Mouse (Mus musculus) liver, adult 2 months (tissue): Measurements from ENCODE around the gene Apol6. TPM values are rescaled to one million over a fixed set of nuclear protein-coding genes. Genes with fewer than 3 reads are reported as not detected.
"Not testable (repeated sequence)": the region's sequence is repeated elsewhere in the genome, so short reads cannot be mapped to it uniquely, and the experiment has no call there.

ENCODE experiments used
- DNase-seq: peaks from one replicate; pipeline ENCODE4 v3.0.0-alpha.2; 2011; ENCODE audit warnings: low read depth, low spot score; ENCODE audit errors: extremely low read depth
- H3K27ac ChIP-seq: fragments of 200-500 bp; replicated peaks from 2 replicates; pipeline ENCODE4 v1.5.1; 2012; ENCODE audit warnings: low read depth, mild to moderate bottlenecking, control low read depth, inconsistent platforms, low read length; ENCODE audit not compliant: insufficient read depth
- H3K27me3 ChIP-seq: fragments of 200-500 bp; 2 replicates; pipeline ENCODE4 v1.6.1; 2012; ENCODE audit warnings: mild to moderate bottlenecking, moderate library complexity, low read length, inconsistent platforms; ENCODE audit not compliant: control insufficient read depth, insufficient read depth
- H3K36me3 ChIP-seq: fragments of 200-500 bp; 2 replicates; pipeline ENCODE4 v1.6.1; 2012; ENCODE audit warnings: low read length, inconsistent platforms; ENCODE audit not compliant: control insufficient read depth, insufficient read depth
- H3K4me1 ChIP-seq: fragments of 200-500 bp; 2 replicates; pipeline ENCODE4 v1.6.1; 2011; ENCODE audit warnings: low read length; ENCODE audit not compliant: control insufficient read depth, insufficient read depth
- H3K4me3 ChIP-seq: fragments of 200-500 bp; 2 replicates; pipeline ENCODE4 v1.5.1; 2011; ENCODE audit warnings: low read depth, mild to moderate bottlenecking, control low read depth, low read length, moderate library complexity; ENCODE audit not compliant: insufficient read depth
- H3K79me2 ChIP-seq: fragments of 200-500 bp; 2 replicates; pipeline ENCODE4 v1.6.1; 2012; ENCODE audit warnings: inconsistent platforms, mild to moderate bottlenecking, low read length, moderate library complexity; ENCODE audit not compliant: control insufficient read depth, insufficient read depth
- H3K9ac ChIP-seq: fragments of 200-500 bp; 2 replicates; pipeline ENCODE4 v1.6.1; 2012; ENCODE audit warnings: low read depth, mild to moderate bottlenecking, control low read depth, inconsistent platforms, low read length
- CTCF ChIP-seq: fragments of 200-500 bp; IDR thresholded peaks from 2 replicates; pipeline ENCODE4 v1.5.1; 2011; ENCODE audit warnings: low read depth, low read length, control low read depth
- POLR2A ChIP-seq: fragments of 200-500 bp; IDR thresholded peaks from 2 replicates; pipeline ENCODE4 v1.6.1; 2011; ENCODE audit warnings: low read length, control low read depth; ENCODE audit not compliant: insufficient read depth; ENCODE audit errors: extremely low read depth
- WGBS: fragments of 180-500 bp; shearing (Covaris S2); methylation state at CpG from one replicate; pipeline ENCODE4 v1.1.7; 2018; 5-methylcytosine and 5-hydroxymethylcytosine counted together
- polyA plus RNA-seq: library from polyadenylated mRNA; depleted of rRNA; stranded (reverse); fragments of >200 nt; gene quantifications from 2 replicates; pipeline ENCODE4 v1.2.3, GENCODE M21; 2012
- total RNA-seq: library from RNA; depleted of rRNA; stranded (reverse); fragments of >200 nt; gene quantifications from 2 replicates; pipeline ENCODE4 v1.2.3, GENCODE M21; 2014

Gene Apol6
- total and polyA plus RNA-seq, 2 experiments: 0.37 TPM; not detected in 1

- Histone ChIP-seq H3K36me3 (no peaks in the 10 kb centered on the region), H3K27ac (no peak overlapping the region), H3K9ac (no peak overlapping the region), H3K4me3 (no peak overlapping the region), H3K27me3 (no peaks in the 10 kb centered on the region), H3K4me1 (no peaks in the 10 kb centered on the region), H3K79me2 (no peaks in the 10 kb centered on the region)
- WGBS: 75% methylated on average over 6 of the region's 6 CpGs
- DNase-seq: no peak
- no peak for TF ChIP-seq POLR2A
- TF ChIP-seq CTCF: no peak
These were observed 11.7 kb downstream of the Apol6 start for GRCm38 (mm10) chr15:77056001-77056790.

GRCm38 (mm10) chr15:77056791-77057051, 12.2 kb downstream of the Apol6 start:
- Histone ChIP-seq H3K36me3 (no peaks in the 10 kb centered on the region), H3K27me3 (no peaks in the 10 kb centered on the region), H3K79me2 (no peaks in the 10 kb centered on the region), H3K9ac (no peak overlapping the region), H3K4me3 (no peak overlapping the region), H3K27ac (no peak overlapping the region), H3K4me1 (no peaks in the 10 kb centered on the region)
- 71% methylated on average over 3 of the region's 3 CpGs for WGBS
- TF ChIP-seq POLR2A: no peak
- TF ChIP-seq CTCF: no peak
- no peak for DNase-seq

GRCm38 (mm10) chr15:77058566-77058965, 14.0 kb downstream of the Apol6 start:
- Histone ChIP-seq H3K27ac (no peak overlapping the region), H3K36me3 (no peaks in the 10 kb centered on the region), H3K79me2 (no peaks in the 10 kb centered on the region), H3K27me3 (no peaks in the 10 kb centered on the region), H3K4me1 (no peaks in the 10 kb centered on the region), H3K4me3 (no peak overlapping the region), H3K9ac (no peak overlapping the region)
- TF ChIP-seq POLR2A (no peak), CTCF (no peak)
- DNase-seq: no peak

- not testable (repeated sequence) for H3K36me3 ChIP-seq, H3K27ac ChIP-seq, H3K79me2 ChIP-seq, H3K9ac ChIP-seq, H3K4me1 ChIP-seq, H3K27me3 ChIP-seq, DNase-seq, H3K4me3 ChIP-seq
- WGBS: 94% methylated on average over 4 of the region's 4 CpGs
These were observed 14.9 kb downstream of the Apol6 start for GRCm38 (mm10) chr15:77059416-77059815.

GRCm38 (mm10) chr15:77062746-77063145, 18.2 kb downstream of the Apol6 start:
- no peak for TF ChIP-seq CTCF
- no peak for TF ChIP-seq POLR2A
- Histone ChIP-seq H3K9ac (no peak overlapping the region), H3K27me3 (no peaks in the 10 kb centered on the region), H3K36me3 (no peaks in the 10 kb centered on the region), H3K4me3 (no peak overlapping the region), H3K27ac (no peak overlapping the region), H3K4me1 (no peaks in the 10 kb centered on the region), H3K79me2 (no peaks in the 10 kb centered on the region)
- no peak for DNase-seq

GRCm38 (mm10) chr15:77065259-77065852, 20.8 kb downstream of the Apol6 start:
- no peak for TF ChIP-seq CTCF
- no peak for TF ChIP-seq POLR2A
- Histone ChIP-seq H3K4me1 (no peaks in the 10 kb centered on the region), H3K4me3 (no peak overlapping the region), H3K27me3 (no peaks in the 10 kb centered on the region), H3K27ac (no peak overlapping the region), H3K79me2 (no peaks in the 10 kb centered on the region), H3K9ac (no peak overlapping the region), H3K36me3 (no peaks in the 10 kb centered on the region)
- 32% methylated on average over 6 of the region's 6 CpGs for WGBS
- DNase-seq: peak; percentile 48
